8 mouse cellular contexts compared by ENCODE assay signal in the genomic region with DNA sequence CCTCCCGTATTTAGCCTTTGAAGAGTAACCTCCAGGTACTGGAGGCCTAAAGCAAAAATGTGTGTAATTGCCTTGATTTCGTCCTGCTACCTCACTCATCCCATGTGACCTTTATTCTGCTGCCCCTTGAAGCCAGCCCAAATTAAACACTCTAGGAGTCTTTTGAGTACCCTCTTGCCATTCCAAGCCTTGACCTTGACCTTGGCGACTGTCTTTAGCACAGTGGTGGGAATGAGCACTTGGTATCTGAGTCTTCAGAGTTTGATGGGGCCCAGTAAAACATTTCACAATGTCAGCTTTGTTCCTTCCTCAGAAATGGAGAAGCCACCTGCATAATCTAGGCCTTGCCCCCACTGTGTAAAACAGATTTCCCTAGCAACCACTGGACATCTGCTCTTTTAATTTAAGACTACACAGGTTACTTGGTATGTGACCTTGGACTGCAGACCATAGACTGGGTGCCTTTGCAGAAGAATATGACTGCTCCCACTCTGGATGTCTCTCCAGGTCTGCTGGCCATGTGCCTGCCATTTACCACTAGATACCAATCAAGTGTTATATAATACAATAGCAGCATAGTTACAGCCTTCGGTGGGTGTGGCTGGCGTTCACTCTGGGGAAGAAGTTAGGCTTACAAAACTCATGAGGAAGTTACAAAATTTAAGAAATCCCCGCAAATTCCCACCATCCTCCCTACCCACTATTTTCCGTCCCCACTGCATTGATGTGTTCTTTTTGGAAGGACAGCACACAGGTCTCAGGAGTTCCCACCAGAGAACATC. TPM values are rescaled to one million over a fixed set of nuclear protein-coding genes. Genes with fewer than 3 reads are reported as not detected.
A peak's percentile ranks its signal among the peaks of the same experiment; 100 is the strongest.
DNase-seq lines count a peak whose midpoint lies in the region; ATAC-seq and TF ChIP-seq lines count a peak whose summit lies in the region.

A gene (plus strand): TSS at position 718 of the 782 bp plus-strand sequence.

- H3K4me1 ChIP-seq in kidney, embryonic 14.5 days (ENCODE audit: control insufficient read depth, insufficient read depth, low read length) = peaks cover 34% of the 10 kb centered on the region
- H3K4me1 ChIP-seq in heart, embryonic 15.5 days (replicated peaks) = peaks cover 56% of the 10 kb centered on the region
- H3K4me1 ChIP-seq in midbrain, embryonic 11.5 days (ENCODE audit: control insufficient read depth, insufficient read depth, low read length) = peaks cover 28% of the 10 kb centered on the region

- intact Hi-C loops in left cerebral cortex, postnatal 4 days (cut with DNase I) = no loop called here

- peak within 1 kb of the TSS; percentile 27 for H3K4me3 ChIP-seq in kidney, embryonic 14.5 days (ENCODE audit: low read length)
- peak within 1 kb of the TSS; percentile 94 for H3K4me3 ChIP-seq in heart, embryonic 15.5 days
- peak within 1 kb of the TSS; percentile 60 for H3K4me3 ChIP-seq in midbrain, embryonic 11.5 days (ENCODE audit: low read depth, low read length)

- WGBS in kidney, embryonic 14.5 days = 75% methylated on average over 7 of the region's 7 CpGs
- WGBS in heart, embryonic 15.5 days = 68% methylated on average over 7 of the region's 7 CpGs
- WGBS in midbrain, embryonic 11.5 days = 77% methylated on average over 7 of the region's 7 CpGs

- POLR2A ChIA-PET in Patski (lab: Charles Lee) = interaction anchor here (1.0 kb wide), 1 partner anchor 38 kb away, joined by 3 read pairs; no protein-coding TSS in a partner anchor

- CTCF ChIA-PET in Patski (lab: Charles Lee) = interaction anchor here (1.2 kb wide), 1 partner anchor 81 kb away, joined by 5 read pairs; no protein-coding TSS in a partner anchor

- H3K27ac ChIP-seq in kidney, embryonic 14.5 days (ENCODE audit: low read depth, low read length) = peak within 1 kb of the TSS; percentile 67
- peak within 1 kb of the TSS; percentile 98 for H3K27ac ChIP-seq in heart, embryonic 15.5 days
- peak within 1 kb of the TSS; percentile 68 for H3K27ac ChIP-seq in midbrain, embryonic 11.5 days (ENCODE audit: low read depth, low read length)

- in situ Hi-C loops in Patski (cut with MboI; ENCODE audit: low pct_unique_long_range_greater_than_20kb) = no loop called here

- peak within 1 kb of the TSS; percentile 85 for H3K4me2 ChIP-seq in kidney, embryonic 14.5 days (replicated peaks; ENCODE audit: low read depth, low read length)
- peak within 1 kb of the TSS; percentile 76 for H3K4me2 ChIP-seq in heart, embryonic 15.5 days
- peak within 1 kb of the TSS; percentile 49 for H3K4me2 ChIP-seq in midbrain, embryonic 11.5 days

- no peak for DNase-seq in kidney, adult 8-10 months
- no peak for DNase-seq in Patski (ENCODE audit: low read depth, low spot score)
- no peak for DNase-seq in left cerebral cortex, postnatal 4 days
- no peak for DNase-seq in midbrain, embryonic 11.5 days (ENCODE audit: low spot score, missing footprints)
- no peak for DNase-seq in thymus, postnatal 4 days

- TF ChIP-seq CTCF in Patski (IDR thresholded peaks at IDR 0.05) = no peak

- H3K9me3 ChIP-seq in kidney, embryonic 14.5 days (ENCODE audit: control insufficient read depth, low read length) = no peaks in the 10 kb centered on the region
- H3K9me3 ChIP-seq in heart, embryonic 15.5 days (replicated peaks) = no peaks in the 10 kb centered on the region
- H3K9me3 ChIP-seq in midbrain, embryonic 11.5 days (ENCODE audit: control insufficient read depth, low read length) = no peaks in the 10 kb centered on the region

- H3K9ac ChIP-seq in kidney, embryonic 14.5 days (ENCODE audit: low read depth, low read length) = peak within 1 kb of the TSS; percentile 29; the same call in 1 of the 2 replicates
- H3K9ac ChIP-seq in heart, embryonic 15.5 days = peak within 1 kb of the TSS; percentile 27; the same call in 1 of the 2 replicates
- H3K9ac ChIP-seq in midbrain, embryonic 11.5 days (ENCODE audit: low read length) = peak within 1 kb of the TSS; percentile 59

- no peak for ATAC-seq in kidney, embryonic 14.5 days (ENCODE audit: low FRiP score, low TSS enrichment)
- ATAC-seq in Patski = no peak
- no peak for ATAC-seq in erythroblast, adult 5-6 weeks (replicated peaks; ENCODE audit: low FRiP score, poor library complexity, severe bottlenecking)
- no peak for ATAC-seq in heart, embryonic 15.5 days (replicated peaks; ENCODE audit: insufficient number of reproducible peaks, insufficient read depth, low FRiP score, low read depth)
- ATAC-seq in midbrain, embryonic 11.5 days (ENCODE audit: low FRiP score) = no peak

- H3K27me3 ChIP-seq in kidney, embryonic 14.5 days (ENCODE audit: control insufficient read depth, insufficient read depth, low read length) = no peaks in the 10 kb centered on the region
- H3K27me3 ChIP-seq in Patski = no peaks in the 10 kb centered on the region
- no peaks in the 10 kb centered on the region for H3K27me3 ChIP-seq in heart, embryonic 15.5 days
- H3K27me3 ChIP-seq in midbrain, embryonic 11.5 days (ENCODE audit: control insufficient read depth, insufficient read depth, low read length) = no peaks in the 10 kb centered on the region

- H3K36me3 ChIP-seq in kidney, embryonic 14.5 days (ENCODE audit: control insufficient read depth, insufficient read depth, low read length) = peaks cover 40% of the 10 kb centered on the region
- peaks cover 30% of the 10 kb centered on the region for H3K36me3 ChIP-seq in heart, embryonic 15.5 days
- peaks cover 15% of the 10 kb centered on the region; the same call in 1 of the 2 replicates for H3K36me3 ChIP-seq in midbrain, embryonic 11.5 days (ENCODE audit: control insufficient read depth, insufficient read depth, low read length)

RNA-seq across cellular contexts. Expression of the gene that starts here (rescaled TPM):
- 58.7 and 99.9 TPM in 2 replicates for polyA plus RNA-seq in kidney, embryonic 14.5 days (2014; fragmentation: Nextera tagmentation; extraction: Ambion mirVana)
- 87.0 TPM for polyA plus RNA-seq in Patski (2021)
- total RNA-seq in erythroblast, adult 5-6 weeks (2015; ENCODE audit: low replicate concordance) = 42.3 and 46.2 TPM in 2 replicates
- 27.5 and 27.6 TPM in 2 replicates for total RNA-seq in erythroblast, adult 5-6 weeks (2017; ENCODE audit: low replicate concordance)
- 40.9 and 55.3 TPM in 2 replicates for polyA plus RNA-seq in heart, embryonic 15.5 days (2015; fragmentation: Nextera tagmentation; extraction: Ambion mirVana)
- total RNA-seq in left cerebral cortex, postnatal 4 days (2021) = 10 to 100 TPM; 58.8 to 59.5 TPM
- 98.3 and 99.8 TPM in 2 replicates for polyA plus RNA-seq in midbrain, embryonic 11.5 days (2014; fragmentation: Nextera tagmentation; extraction: Ambion mirVana)

Comparison
In these comparisons a context has a peak if more than half of its experiments do, and no peak if none do; other contexts are left out.
1. H3K4me3 ChIP-seq: peak in every context shown above with its lines; median percentile 94 in heart, embryonic 15.5 days; 60 in midbrain, embryonic 11.5 days; 27 in kidney, embryonic 14.5 days.